Mouse (Mus musculus): ENCODE data around the gene Ptov1. TPM values are rescaled to one million over a fixed set of nuclear protein-coding genes. Genes with fewer than 3 reads are reported as not detected.

Ptov1 gene
- polyA plus RNA-seq, 1 experiment: 359 TPM

DNA sequence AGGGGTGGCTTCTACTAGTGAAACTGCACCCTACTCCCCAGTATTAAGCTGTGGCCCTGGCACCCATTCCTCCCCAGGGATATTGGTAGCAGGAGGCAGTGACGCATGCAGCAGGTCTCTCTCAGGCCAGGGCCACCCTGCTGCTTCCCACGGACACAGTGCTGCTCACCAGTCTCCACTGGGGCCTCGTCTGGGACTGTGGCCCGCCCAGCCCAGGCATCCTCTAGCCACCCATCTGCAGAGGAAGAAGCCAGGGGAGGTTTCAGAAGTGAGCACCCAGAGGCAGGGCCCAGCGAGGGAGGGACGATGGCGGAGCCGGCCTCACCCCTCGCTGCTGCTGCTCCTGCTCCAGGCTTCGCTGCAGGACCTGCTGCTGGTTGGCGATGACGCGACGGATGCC lies 6.4 kb downstream of the Ptov1 start:
- no peak overlapping the region for H3K4me3 ChIP-seq (ENCODE audit: insufficient read depth, low read length)
- 0 out of 2 replicates have a peak, but pooled peaks have one; percentile 2 for TF ChIP-seq POLR2A (IDR thresholded peaks at IDR 0.05; ENCODE audit: extremely low read depth, insufficient read depth, low read length)
- TF ChIP-seq CTCF (IDR thresholded peaks at IDR 0.05; ENCODE audit: extremely low read depth, insufficient read depth, low read length): no peak
- H3K4me1 ChIP-seq (ENCODE audit: control insufficient read depth, insufficient read depth, low read length): peaks cover 5% of the 10 kb centered on the region
- H3K27ac ChIP-seq (ENCODE audit: insufficient read depth, low read length): no peak overlapping the region

DNA sequence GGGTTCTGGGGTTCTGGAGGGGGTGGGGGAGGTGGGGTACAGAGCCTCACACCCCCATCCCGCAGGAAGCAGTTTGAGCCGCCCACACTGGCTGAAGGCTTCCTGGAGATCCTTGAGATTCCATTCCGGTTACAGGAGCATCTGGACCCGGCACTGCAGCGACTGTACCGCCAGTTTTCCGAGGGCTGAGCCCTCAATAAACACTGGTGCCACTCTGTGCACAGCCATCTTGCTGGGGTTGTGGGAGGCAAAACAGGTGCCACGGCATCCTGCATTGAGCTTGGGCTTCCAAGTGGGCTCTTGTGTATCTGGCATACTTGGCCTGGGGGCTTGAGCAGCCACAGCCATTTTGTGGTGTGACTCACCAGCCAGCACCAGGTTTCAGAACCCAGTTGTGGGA lies 7.2 kb downstream of the Ptov1 start:
- TF ChIP-seq POLR2A (IDR thresholded peaks at IDR 0.05; ENCODE audit: extremely low read depth, insufficient read depth, low read length): no peak
- no peak for TF ChIP-seq CTCF (IDR thresholded peaks at IDR 0.05; ENCODE audit: extremely low read depth, insufficient read depth, low read length)
- no peak overlapping the region for H3K27ac ChIP-seq (ENCODE audit: insufficient read depth, low read length)
- no peak overlapping the region for H3K4me3 ChIP-seq (ENCODE audit: insufficient read depth, low read length)
- peaks cover 5% of the 10 kb centered on the region for H3K4me1 ChIP-seq (ENCODE audit: control insufficient read depth, insufficient read depth, low read length)

DNA sequence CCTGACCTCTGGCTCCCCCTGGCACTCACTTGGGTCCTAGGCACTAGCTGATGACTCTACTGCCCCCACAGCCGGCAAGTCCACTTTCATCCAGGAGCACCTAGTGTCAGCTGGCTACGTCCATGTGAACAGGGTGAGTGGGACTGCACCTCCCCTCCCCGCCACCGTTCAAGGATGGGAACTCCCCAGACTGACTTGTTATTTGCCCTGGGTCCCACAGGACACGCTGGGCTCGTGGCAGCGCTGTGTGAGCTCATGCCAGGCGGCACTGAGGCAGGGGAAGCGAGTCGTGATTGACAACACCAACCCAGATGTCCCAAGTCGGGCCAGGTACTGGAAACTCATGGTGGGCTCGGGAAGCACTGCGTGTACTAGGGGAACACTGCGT lies 8.2 kb downstream of the Ptov1 start:
- H3K4me3 ChIP-seq (ENCODE audit: insufficient read depth, low read length): no peak overlapping the region
- peaks cover 2% of the 10 kb centered on the region for H3K4me1 ChIP-seq (ENCODE audit: control insufficient read depth, insufficient read depth, low read length)
- no peak for TF ChIP-seq CTCF (IDR thresholded peaks at IDR 0.05; ENCODE audit: extremely low read depth, insufficient read depth, low read length)
- no peak for TF ChIP-seq POLR2A (IDR thresholded peaks at IDR 0.05; ENCODE audit: extremely low read depth, insufficient read depth, low read length)
- H3K27ac ChIP-seq (ENCODE audit: insufficient read depth, low read length): no peak overlapping the region

DNA sequence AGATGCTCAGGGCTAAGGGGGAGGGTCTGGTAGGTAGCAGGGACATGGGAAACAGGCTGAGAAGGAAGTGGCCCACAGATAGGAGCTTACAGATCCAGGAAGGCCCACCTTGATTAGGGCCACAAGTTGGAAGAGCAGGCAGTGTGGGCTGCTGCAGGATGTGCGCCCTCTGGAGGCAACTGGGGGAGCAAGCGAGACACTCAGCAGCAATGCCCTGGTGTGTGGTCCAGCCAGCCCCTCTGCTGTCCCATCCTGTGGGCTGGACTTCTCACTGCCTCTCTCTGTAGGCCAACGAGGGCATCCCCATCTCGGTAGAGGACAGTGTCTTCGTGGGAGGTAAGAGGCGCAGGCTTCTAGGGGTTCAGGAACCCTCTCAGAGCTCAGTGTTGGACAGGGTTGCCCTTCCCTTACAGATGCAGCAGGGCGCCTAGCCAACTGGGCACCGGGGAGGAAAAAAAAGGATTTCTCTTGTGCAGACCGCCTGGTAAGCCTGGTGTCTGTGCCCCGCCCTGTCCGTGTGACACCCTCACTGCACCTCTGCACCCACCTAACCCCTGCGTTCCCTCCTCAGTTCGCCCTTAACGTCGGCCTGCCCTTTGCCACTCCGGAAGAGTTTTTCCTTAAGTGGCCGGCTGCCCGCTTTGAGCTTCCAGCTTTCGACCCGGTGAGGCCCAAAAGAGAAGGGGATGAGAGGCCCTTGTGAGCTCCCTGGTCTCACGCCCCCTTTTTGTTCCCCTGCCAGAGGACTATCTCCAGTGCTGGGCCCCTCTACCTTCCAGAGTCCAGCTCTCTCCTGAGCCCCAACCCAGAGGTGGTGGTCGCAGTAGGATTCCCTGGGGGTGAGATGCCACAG lies 8.8 kb downstream of the Ptov1 start:
- Histone ChIP-seq H3K4me3 (ENCODE audit: insufficient read depth, low read length) (no peak overlapping the region), H3K27ac (ENCODE audit: insufficient read depth, low read length) (no peak overlapping the region), H3K4me1 (ENCODE audit: control insufficient read depth, insufficient read depth, low read length) (no peaks in the 10 kb centered on the region)
- TF ChIP-seq CTCF (IDR thresholded peaks at IDR 0.05; ENCODE audit: extremely low read depth, insufficient read depth, low read length) (peak; percentile 76), POLR2A (IDR thresholded peaks at IDR 0.05; ENCODE audit: extremely low read depth, insufficient read depth, low read length) (no peak)

DNA sequence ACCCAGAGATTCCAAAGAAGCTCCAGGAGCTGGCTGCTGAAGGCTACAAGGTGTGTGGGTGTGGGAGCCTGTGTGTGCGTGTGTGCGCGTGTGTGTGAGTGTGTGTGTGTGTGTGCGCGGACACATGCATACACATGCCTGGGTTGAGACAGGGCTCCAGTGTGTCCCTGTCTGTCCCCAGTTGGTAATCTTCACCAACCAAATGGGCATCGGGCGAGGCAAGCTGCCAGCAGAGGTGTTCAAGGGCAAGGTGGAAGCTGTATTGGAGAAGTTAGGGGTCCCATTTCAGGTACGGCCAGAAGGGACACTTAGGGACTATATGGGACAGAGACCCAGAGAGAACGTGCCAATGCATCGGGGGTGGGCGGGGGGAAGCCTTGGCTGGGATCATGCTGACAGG lies 9.7 kb downstream of the Ptov1 start:
- H3K27ac ChIP-seq (ENCODE audit: insufficient read depth, low read length): no peak overlapping the region
- no peak for TF ChIP-seq POLR2A (IDR thresholded peaks at IDR 0.05; ENCODE audit: extremely low read depth, insufficient read depth, low read length)
- TF ChIP-seq CTCF (IDR thresholded peaks at IDR 0.05; ENCODE audit: extremely low read depth, insufficient read depth, low read length): no peak

DNA sequence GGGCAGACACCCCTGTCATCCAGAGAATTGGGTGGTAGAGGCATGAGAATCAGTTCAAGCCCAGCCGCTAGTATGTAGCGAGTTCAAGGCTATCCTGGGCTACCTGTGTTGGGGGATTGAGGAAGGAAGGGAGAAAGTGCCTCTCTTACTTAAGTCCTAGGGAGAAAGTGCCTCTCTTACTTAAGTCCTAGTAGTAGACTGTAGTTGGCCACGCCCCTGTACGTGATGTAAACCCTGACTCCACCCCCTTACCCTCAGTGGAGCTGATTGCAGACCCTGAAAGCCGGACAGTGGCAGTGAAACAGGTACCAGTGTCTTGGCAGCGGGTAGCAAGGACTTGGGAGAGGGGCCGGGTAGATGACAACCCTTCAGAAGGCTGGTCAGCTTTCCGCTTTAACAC lies 11.7 kb downstream of the Ptov1 start:
- H3K4me3 ChIP-seq (ENCODE audit: insufficient read depth, low read length): peak overlapping the region; percentile 79

More for the DNA sequence above, 9.7 kb downstream of the Ptov1 start:
- H3K4me3 ChIP-seq (ENCODE audit: insufficient read depth, low read length): no peak overlapping the region
- H3K4me1 ChIP-seq (ENCODE audit: control insufficient read depth, insufficient read depth, low read length): no peaks in the 10 kb centered on the region

DNA sequence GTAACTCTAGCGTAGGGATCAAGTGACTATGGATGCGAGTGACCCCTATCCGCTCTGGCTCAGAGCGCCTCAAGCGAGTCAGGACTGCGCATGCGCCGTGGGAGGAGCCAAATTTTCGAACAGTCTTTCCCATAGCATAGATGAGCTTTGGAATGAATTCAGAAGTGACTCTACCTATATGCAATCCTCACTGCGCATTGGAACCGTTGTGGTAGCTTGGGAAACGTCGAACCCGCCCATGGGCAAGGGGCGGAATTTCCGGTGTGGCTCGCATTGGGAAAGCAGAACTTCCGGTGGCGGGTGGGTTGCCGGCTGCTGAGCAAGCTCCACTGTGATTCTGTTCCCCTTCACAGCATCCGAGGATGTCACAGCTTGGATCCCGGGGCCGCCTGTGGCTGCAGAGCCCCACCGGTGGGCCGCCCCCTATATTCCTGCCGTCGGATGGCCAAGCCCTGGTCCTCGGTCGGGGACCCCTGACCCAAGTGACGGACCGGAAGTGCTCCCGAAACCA lies 12.5 kb downstream of the Ptov1 start, which contains the start of gene Pnkp:
Pnkp (plus strand) TSS at position 98 of the 511 bp plus-strand sequence.
- peak within 1 kb of the TSS; percentile 79 for H3K4me3 ChIP-seq (ENCODE audit: insufficient read depth, low read length)
- H3K27ac ChIP-seq (ENCODE audit: insufficient read depth, low read length): peak within 1 kb of the TSS; percentile 38
- no peaks in the 10 kb centered on the region for H3K4me1 ChIP-seq (ENCODE audit: control insufficient read depth, insufficient read depth, low read length)
- TF ChIP-seq POLR2A (IDR thresholded peaks at IDR 0.05; ENCODE audit: extremely low read depth, insufficient read depth, low read length) (peak; percentile 88), CTCF (IDR thresholded peaks at IDR 0.05; ENCODE audit: extremely low read depth, insufficient read depth, low read length) (no peak)

More for the DNA sequence above, 11.7 kb downstream of the Ptov1 start:
- no peaks in the 10 kb centered on the region for H3K4me1 ChIP-seq (ENCODE audit: control insufficient read depth, insufficient read depth, low read length)
- TF ChIP-seq POLR2A (IDR thresholded peaks at IDR 0.05; ENCODE audit: extremely low read depth, insufficient read depth, low read length): 0 out of 2 replicates have a peak, but pooled peaks have one; percentile 33
- no peak for TF ChIP-seq CTCF (IDR thresholded peaks at IDR 0.05; ENCODE audit: extremely low read depth, insufficient read depth, low read length)
- no peak overlapping the region for H3K27ac ChIP-seq (ENCODE audit: insufficient read depth, low read length)

DNA sequence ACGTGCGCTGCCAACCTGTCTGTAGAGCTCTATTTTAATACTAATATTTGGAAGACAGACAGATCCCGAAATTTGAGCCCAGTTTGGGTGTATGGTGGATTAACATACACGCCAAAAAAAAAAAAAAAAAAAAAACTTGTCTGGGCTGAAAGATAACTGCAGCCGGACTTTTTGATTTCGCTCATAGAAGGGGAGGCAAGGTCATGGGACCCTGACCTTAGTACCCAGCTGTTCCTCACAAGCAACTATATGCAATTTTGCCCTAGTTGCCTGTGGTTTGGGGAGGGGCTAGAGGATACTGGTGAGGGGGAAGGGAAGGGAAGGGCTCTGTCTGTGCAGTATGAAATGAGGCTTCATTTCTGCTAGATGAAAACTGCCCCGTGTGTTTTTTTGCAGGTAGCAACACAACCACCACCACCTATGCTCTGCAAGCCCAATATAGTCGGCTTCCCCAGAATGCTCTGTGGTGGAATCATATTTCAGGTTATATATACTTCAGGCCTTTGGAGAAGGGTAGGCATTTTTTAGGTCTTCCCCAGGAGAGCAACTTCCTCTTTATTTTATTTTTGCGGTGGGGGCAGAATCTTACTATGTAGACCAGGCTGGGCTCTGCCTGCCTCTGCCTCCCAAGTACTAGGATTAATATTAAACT lies 13.2 kb downstream of the Ptov1 start:
- H3K4me1 ChIP-seq (ENCODE audit: control insufficient read depth, insufficient read depth, low read length): no peaks in the 10 kb centered on the region
- no peak for TF ChIP-seq POLR2A (IDR thresholded peaks at IDR 0.05; ENCODE audit: extremely low read depth, insufficient read depth, low read length)
- no peak for TF ChIP-seq CTCF (IDR thresholded peaks at IDR 0.05; ENCODE audit: extremely low read depth, insufficient read depth, low read length)
- no peak overlapping the region for H3K27ac ChIP-seq (ENCODE audit: insufficient read depth, low read length)
- H3K4me3 ChIP-seq (ENCODE audit: insufficient read depth, low read length): peak overlapping the region; percentile 79; the same call in 1 of the 2 replicates

DNA sequence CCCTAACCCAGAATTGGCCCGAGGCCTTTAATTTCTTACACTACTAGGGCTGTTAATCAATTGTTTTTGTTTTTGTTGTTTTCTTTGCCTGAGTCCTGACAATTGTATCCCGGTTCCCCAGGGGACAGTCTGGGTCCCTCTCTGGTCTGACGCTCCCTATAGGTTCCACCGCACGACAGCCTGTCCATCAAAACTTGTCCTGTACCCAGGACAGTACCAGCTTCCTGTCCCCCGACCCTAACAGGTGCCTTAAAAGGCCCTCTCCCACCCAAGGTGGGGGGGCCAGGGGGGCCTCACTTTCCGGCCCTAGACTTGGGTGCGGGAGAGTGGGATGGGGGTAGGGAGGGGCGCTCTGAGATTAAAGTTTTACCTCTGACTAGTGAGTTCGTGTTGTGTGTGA lies 14.6 kb downstream of the Ptov1 start:
- TF ChIP-seq CTCF (IDR thresholded peaks at IDR 0.05; ENCODE audit: extremely low read depth, insufficient read depth, low read length) (no peak), POLR2A (IDR thresholded peaks at IDR 0.05; ENCODE audit: extremely low read depth, insufficient read depth, low read length) (no peak)
- no peaks in the 10 kb centered on the region; the same call in 1 of the 2 replicates for H3K4me1 ChIP-seq (ENCODE audit: control insufficient read depth, insufficient read depth, low read length)
- peak overlapping the region; percentile 92 for H3K27ac ChIP-seq (ENCODE audit: insufficient read depth, low read length)
- peak overlapping the region; percentile 58 for H3K4me3 ChIP-seq (ENCODE audit: insufficient read depth, low read length)
